Mouse (Mus musculus) E14TG2a.4 (cell line): ENCODE results near the gene Gm3285.

Source experiments
- CTCF ChIP-seq: conservative IDR thresholded peaks from 2 replicates; pipeline ENCODE4 v1.5.1; 2014; ENCODE audit warnings: low read length
- NANOG ChIP-seq: IDR thresholded peaks from 2 replicates; pipeline ENCODE4 v1.6.1; 2014; ENCODE audit warnings: borderline replicate concordance, low read length, mixed read lengths
- POU5F1 ChIP-seq: IDR thresholded peaks from 2 replicates; pipeline ENCODE4 v1.6.1; 2014; ENCODE audit warnings: low read length, borderline replicate concordance

- no peak for TF ChIP-seq CTCF
- TF ChIP-seq POU5F1: no peak
- no peak for TF ChIP-seq NANOG
Observed at GRCm38 (mm10) chr10:77864067-77864761, 2.4 kb downstream of the Gm3285 start.
